Mouse (Mus musculus): ENCODE results near the gene Arhgap23.

Gene Arhgap23

GRCm38 (mm10) chr11:97502846-97503245 is 87.5 kb downstream of the Arhgap23 start:
- no peak for DNase-seq (ENCODE audit: low read depth, low spot score)

GRCm38 (mm10) chr11:97505784-97506183 is 90.5 kb downstream of the Arhgap23 start:
- no peak for DNase-seq (ENCODE audit: low read depth, low spot score)

DNA sequence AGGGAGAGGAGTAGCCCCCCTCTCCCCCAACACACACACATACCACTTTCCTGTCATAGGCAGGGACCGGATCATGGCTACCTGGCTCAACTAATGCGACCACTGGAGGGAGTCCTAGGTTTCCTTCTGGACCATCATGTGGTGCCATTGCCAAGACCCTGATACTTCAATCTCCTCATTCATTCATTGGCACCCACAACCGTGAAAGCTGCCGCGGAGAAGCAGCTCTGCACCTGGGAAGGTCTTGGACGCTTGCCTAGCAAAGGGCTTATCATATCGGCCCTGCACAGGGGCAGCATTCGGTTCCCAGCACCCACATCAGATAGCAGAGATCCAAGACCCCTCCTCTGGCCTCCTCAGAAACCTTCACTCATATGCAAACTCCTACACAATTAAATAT is 91.0 kb downstream of the Arhgap23 start:
- no peak for DNase-seq (ENCODE audit: low read depth, low spot score)

DNA sequence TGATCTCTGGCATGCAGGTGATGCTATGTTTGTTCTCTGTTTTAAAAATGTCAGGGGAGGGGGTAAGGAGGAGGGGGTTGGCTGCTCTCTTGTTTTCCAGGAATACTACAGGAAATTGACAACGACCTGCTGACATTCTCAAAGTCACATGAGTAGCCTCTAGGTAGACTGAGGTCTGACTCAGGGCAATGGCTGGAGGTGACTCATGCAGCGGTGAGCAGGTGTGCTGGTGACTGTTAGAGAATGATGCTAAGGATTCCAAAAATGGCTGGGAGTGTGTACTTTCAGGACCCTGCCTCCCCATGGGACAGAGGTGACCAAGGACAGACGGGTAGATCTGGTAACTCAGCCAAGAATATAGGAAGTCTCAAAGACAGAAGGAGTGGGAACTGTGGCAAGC is 92.9 kb downstream of the Arhgap23 start:
- no peak for DNase-seq (ENCODE audit: low read depth, low spot score)

GRCm38 (mm10) chr11:97509058-97509457 is 93.7 kb downstream of the Arhgap23 start:
- DNase-seq (ENCODE audit: low read depth, low spot score), result no peak

- no peak for DNase-seq (ENCODE audit: low read depth, low spot score)
Measured at GRCm38 (mm10) chr11:97509715-97510485, 94.6 kb downstream of the Arhgap23 start.

DNA sequence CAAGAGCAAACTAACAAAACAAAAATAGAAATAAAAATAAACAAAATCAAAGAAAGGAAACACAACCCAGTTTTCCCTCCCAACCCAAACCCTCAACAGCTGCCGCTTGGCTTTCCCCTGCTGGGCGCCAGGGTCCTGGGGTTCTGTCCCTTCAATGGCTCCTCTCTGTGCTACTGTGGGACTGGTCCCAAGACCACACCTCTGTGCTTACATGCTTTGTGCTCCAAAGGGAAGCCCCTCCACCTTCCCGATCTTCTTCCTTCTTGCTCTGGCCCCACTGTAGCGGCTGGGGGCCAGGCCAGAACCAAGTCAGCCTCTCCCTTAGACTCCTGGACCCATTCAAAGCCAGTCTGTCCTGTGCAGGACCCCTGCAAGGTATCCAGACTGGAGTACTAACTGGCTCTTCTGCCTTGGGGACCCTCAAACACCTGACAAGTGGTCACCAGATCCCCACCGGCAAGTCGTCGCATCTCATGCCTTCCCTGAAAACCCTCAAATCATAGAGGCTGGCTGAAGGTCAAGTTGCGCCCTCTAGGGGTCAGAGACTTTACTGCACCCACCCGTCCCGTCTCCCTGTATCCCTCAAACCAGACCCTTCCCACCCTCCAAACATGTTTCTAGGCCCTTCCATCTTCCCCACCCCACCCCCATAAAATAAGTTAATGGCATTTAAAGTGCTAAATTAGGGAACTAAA is 95.8 kb downstream of the Arhgap23 start:
- peak; percentile 54 for DNase-seq (ENCODE audit: low read depth, low spot score)

GRCm38 (mm10) chr11:97511661-97512369 is 96.5 kb downstream of the Arhgap23 start:
- no peak for DNase-seq (ENCODE audit: low read depth, low spot score)

DNA sequence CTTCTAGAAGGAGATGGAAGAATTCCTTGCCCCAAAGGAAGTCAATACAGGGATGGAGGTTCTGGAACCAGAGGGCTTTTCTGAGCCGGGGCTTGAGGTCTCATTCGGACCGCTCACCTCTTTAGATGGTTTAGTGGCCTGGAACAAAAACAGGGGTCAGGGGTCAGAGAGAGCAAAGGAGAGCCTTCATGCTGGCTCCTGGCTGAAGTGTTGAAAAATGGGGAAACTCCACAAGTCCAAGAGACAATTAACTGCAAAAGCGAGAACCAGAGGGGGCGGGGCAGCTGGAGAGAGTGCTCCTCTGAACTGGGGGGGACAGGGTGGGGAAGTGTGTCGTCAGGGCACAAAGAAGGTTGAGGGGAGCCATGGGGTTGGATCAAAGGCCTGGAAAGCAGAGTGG is 97.2 kb downstream of the Arhgap23 start:
- DNase-seq (ENCODE audit: low read depth, low spot score), result no peak

- no peak for DNase-seq (ENCODE audit: low read depth, low spot score)
Measured at GRCm38 (mm10) chr11:97513066-97513465, 97.7 kb downstream of the Arhgap23 start.

DNA sequence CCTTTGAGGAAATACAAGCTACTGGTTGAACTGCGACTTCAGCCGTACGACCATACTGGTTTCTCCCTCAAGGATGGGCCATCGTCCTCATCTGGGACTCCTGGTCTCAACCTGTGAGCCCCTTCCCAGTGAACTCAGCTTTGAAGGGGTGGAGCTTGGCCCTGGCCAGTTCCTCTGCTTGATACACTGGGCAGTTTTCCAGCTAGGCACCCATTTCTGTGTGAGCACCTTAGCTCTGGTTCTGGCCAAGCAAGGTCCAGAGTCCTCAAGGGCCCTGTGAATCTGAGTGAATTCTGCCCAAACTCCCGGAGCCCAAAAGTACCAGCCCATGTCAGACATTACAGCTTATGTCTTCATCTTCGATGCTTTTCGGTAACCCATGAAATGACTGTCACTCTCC is 105.2 kb downstream of the Arhgap23 start:
- no peak for DNase-seq (ENCODE audit: low read depth, low spot score)

DNA sequence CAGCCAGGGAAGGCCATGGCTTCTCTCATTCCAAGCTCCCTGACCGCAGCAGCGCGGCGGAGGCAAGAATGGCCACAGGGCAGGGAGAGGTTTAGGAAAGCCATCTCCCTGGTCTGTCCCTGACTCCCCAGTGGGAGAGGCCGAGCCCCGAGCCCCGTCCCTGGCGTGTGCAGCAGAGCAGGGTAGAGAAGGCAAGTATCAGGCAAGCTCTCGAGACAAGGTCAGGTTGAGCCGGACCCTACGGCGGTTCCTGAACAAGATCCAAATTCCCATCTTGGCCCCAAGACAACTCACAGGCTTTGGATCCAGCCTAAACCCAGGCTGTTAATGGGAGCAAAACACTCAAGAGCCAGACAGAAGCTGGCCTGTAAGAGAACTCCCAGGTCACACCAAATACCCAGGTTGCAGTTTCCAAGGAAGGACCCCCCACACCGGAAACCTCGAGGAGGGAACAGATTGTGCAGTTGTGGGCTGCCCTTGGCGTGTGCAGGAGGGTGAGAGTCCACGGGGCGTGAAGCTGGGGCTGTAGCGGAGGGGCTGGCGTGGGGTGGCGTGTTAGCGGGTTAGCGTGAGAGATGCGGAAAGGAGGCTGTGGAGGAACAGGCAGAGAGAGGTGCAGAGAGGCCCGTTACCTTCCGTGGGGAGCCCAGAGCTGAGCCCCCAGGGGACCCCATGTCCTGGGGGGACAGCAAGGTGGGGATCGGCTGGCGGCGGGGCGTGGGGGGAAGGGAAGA is 106.6 kb downstream of the Arhgap23 start:
- DNase-seq (ENCODE audit: low read depth, low spot score), result no peak

GRCm38 (mm10) chr11:97523107-97523506 is 107.8 kb downstream of the Arhgap23 start:
- DNase-seq (ENCODE audit: low read depth, low spot score), result no peak

- DNase-seq (ENCODE audit: low read depth, low spot score), result no peak
Measured at GRCm38 (mm10) chr11:97523827-97524261, 108.5 kb downstream of the Arhgap23 start.

- no peak for DNase-seq (ENCODE audit: low read depth, low spot score)
Measured at GRCm38 (mm10) chr11:97524306-97524705, 109.0 kb downstream of the Arhgap23 start.

- no peak for DNase-seq (ENCODE audit: low read depth, low spot score)
Measured at GRCm38 (mm10) chr11:97525313-97525712, 110.0 kb downstream of the Arhgap23 start.

- DNase-seq (ENCODE audit: low read depth, low spot score), result no peak
Measured at GRCm38 (mm10) chr11:97528282-97528808, 113.0 kb downstream of the Arhgap23 start.

- DNase-seq (ENCODE audit: low read depth, low spot score), result no peak
Measured at GRCm38 (mm10) chr11:97530069-97530468, 114.7 kb downstream of the Arhgap23 start.

GRCm38 (mm10) chr11:97530961-97531360 is 115.6 kb downstream of the Arhgap23 start:
- no peak for DNase-seq (ENCODE audit: low read depth, low spot score)

GRCm38 (mm10) chr11:97531381-97532260 is 116.3 kb downstream of the Arhgap23 start:
- DNase-seq (ENCODE audit: low read depth, low spot score), result peak; percentile 34
